Mouse (Mus musculus) gastrocnemius, adult 2 months (tissue): ENCODE measurements around the gene Unc13a. TPM values are rescaled to one million over a fixed set of nuclear protein-coding genes. Genes with fewer than 3 reads are reported as not detected.

Source experiments
- DNase-seq: peaks from one replicate; pipeline ENCODE4 v3.0.0; 2022
- H3K27ac ChIP-seq: fragments of 200-600 bp; 2 replicates; pipeline ENCODE4 v1.8.1; 2022; ENCODE audit warnings: mild to moderate bottlenecking
- H3K4me3 ChIP-seq: fragments of 200-600 bp; 2 replicates; pipeline ENCODE4 v1.8.1; 2022; ENCODE audit warnings: mild to moderate bottlenecking, moderate library complexity
- CTCF ChIP-seq: fragments of 200-600 bp; IDR thresholded peaks from 2 replicates; pipeline ENCODE4 v1.8.1; 2022; ENCODE audit warnings: antibody characterized with exemption, mild to moderate bottlenecking, moderate library complexity
- intact Hi-C: fragments of 180-260 bp; cut with DNase I; formaldehyde crosslinking; loops from one replicate; pipeline ENCODE4 v1.15.1; 2025
- total RNA-seq, 2 experiments: library from RNA; stranded (reverse); gene quantifications; 2 replicates each; pipeline ENCODE4 v1.2.3; 2021

The Unc13a gene
- total RNA-seq, 2 experiments from 2014 or later: not detected

DNA sequence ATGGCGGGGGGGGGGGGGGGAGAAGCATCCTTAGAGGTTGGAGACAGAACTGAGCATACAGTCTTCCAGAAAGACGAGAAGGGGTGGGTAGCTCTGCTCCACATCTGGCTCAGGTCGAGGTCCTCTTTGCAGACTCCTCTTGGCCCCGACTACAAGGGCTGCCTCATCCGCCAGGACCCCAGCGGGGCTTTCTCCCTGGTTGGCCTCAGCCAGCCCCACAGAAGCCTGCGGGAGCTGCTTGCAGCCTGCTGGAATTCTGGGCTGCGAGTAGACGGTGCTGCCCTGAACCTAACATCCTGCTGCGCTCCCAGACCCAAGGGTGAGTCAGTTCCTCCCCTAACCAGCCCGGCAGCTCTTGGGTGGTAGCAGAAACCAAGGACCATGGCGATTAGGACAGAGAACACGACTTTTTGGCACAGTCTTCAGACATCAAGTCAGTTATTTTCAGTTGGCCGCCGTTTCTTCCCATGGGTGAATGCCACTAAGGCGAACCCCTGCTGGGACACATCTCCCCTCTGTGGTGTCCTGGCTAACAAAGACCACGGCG is 9.9 kb upstream of the Unc13a start:
- H3K4me3 ChIP-seq: no peak overlapping the region
- TF ChIP-seq CTCF: no peak
- intact Hi-C loops: no loop called here
- H3K27ac ChIP-seq: no peak overlapping the region
- DNase-seq: no peak

- no peak overlapping the region for H3K4me3 ChIP-seq
- DNase-seq: no peak
- H3K27ac ChIP-seq: no peak overlapping the region
- intact Hi-C loops: no loop called here
- no peak for TF ChIP-seq CTCF
Observed at GRCm38 (mm10) chr8:71680471-71680870, 8.9 kb upstream of the Unc13a start.

DNA sequence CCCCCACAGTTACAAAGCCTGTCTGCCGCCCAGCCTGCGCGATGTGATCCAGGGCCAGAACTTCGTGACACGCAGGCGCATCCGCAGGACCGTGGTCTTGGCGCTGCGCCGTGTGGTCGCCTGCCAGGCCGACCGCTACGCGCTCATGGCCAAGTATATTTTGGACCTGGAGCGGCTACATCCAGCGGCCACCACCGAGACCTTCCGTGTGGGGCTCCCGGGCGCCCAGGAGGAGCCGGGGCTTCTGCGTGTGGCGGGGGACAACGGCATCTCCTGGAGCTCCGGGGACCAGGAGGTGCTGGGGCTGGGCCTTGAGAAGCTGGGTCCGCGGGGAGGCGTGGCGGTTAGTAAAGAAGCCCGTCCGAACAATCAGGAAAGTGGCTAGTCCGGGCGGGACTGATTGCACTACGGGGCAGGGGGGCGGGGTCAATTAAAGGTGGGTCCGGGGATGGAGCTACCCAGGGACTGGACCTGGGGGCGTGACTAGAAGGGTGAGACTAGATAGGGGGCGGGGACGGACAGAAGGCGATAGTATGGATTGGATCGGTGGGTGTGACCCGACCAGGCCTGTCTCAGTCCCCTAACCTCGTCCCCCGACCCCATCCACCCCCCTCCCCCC is 8.1 kb upstream of the Unc13a start:
- peak overlapping the region; percentile 56 for H3K4me3 ChIP-seq
- no peak for TF ChIP-seq CTCF
- no peak overlapping the region for H3K27ac ChIP-seq
- intact Hi-C loops: no loop called here
- DNase-seq: peak; percentile 57

- H3K4me3 ChIP-seq: peak overlapping the region; percentile 56
- intact Hi-C loops: no loop called here
- no peak for TF ChIP-seq CTCF
- no peak overlapping the region for H3K27ac ChIP-seq
- no peak for DNase-seq
Observed at GRCm38 (mm10) chr8:71679116-71679515, 7.6 kb upstream of the Unc13a start.

GRCm38 (mm10) chr8:71678216-71678615 is 6.7 kb upstream of the Unc13a start:
- intact Hi-C loops: no loop called here
- no peak for TF ChIP-seq CTCF
- no peak overlapping the region; the same call in 1 of the 2 replicates for H3K4me3 ChIP-seq
- DNase-seq: no peak
- no peak overlapping the region; the same call in 1 of the 2 replicates for H3K27ac ChIP-seq

DNA sequence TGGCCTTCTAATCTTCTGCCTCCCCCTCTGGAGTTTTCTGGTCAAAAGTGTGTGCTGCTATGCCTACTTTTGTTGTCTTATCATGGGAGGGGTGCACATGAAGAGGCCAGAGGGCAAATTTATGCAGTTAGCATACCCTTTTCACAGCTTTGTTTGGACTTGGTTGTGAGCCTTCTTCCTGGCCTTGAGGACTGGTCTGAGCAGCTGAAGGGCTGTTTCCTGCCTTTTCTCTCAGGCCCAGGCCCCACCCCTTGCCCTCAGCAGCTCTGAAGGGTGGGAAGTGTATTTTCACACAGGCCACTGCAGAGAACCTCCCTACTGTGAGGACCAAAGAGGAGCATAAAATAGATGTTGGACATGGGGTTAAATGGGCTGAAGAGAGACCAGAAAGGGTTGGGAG is 6.0 kb upstream of the Unc13a start:
- intact Hi-C loops: no loop called here
- H3K27ac ChIP-seq: peak overlapping the region; percentile 86
- TF ChIP-seq CTCF: no peak
- no peak for DNase-seq
- H3K4me3 ChIP-seq: peak overlapping the region; percentile 86

DNA sequence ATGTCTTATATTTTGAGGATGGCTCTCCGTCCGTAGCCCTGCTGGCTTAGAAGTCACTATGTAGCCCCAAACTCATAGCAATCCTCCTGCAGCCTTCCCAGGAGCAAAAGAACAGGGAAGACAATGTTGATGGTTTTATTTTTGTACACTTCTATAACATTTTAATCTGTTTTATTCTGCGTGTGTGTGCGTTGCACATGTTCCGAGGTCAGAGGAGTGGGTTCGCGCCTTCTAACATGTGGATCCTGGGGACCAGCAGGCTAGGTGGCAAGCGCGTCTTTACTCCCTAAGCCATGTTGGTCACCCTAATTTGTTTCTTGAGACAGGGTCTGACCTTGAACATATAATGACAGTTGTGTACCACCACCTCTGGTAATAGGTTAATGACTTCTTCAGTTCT is 5.2 kb upstream of the Unc13a start:
- intact Hi-C loops: no loop called here
- Histone ChIP-seq H3K27ac (peak overlapping the region; percentile 86), H3K4me3 (peak overlapping the region; percentile 86)
- TF ChIP-seq CTCF: no peak
- DNase-seq: no peak

DNA sequence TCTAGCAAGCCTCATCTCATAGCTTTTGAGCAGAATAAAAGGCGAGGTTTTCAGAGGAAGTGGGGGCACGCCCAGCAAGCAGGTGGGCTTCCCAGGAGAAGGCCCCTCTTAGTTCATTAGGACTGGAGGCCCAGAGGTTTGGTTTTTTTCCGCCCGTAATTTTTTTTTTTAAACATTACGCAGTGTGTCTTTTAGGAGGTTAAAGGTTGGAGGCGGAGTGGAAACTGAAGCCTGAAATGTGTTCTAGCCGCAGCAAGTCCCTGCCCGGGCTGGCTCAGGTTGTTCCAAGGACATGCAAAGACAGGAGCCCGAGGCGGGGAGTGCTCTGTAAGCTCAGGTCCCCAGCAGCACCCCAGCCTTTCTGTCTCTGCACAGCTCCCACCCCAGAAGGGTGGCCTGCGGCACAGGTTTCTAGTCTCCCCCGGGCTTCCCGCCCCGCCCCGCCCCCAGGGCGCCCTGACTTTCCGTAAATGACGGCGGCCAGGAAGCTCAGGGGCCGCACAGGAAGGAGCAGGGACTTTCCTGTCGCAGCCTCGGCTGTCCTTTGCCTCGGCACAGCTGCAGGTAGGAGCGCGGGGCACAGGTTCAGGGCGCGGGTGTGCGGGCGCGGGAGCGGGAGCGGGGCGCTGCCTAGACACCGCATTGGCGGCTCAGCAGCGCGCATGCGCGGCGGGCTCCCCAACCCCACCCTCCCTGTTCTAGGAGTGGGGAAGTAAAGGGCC is 4.6 kb upstream of the Unc13a start, which contains the start of gene Jak3:
TSS of gene Jak3 (plus strand) at position 277 of the 722 bp plus-strand sequence.
- no peak for TF ChIP-seq CTCF
- peak; percentile 67 for DNase-seq
- peak within 1 kb of the TSS; percentile 86 for H3K27ac ChIP-seq
- intact Hi-C loops: no loop called here
- H3K4me3 ChIP-seq: peak within 1 kb of the TSS; percentile 86

DNA sequence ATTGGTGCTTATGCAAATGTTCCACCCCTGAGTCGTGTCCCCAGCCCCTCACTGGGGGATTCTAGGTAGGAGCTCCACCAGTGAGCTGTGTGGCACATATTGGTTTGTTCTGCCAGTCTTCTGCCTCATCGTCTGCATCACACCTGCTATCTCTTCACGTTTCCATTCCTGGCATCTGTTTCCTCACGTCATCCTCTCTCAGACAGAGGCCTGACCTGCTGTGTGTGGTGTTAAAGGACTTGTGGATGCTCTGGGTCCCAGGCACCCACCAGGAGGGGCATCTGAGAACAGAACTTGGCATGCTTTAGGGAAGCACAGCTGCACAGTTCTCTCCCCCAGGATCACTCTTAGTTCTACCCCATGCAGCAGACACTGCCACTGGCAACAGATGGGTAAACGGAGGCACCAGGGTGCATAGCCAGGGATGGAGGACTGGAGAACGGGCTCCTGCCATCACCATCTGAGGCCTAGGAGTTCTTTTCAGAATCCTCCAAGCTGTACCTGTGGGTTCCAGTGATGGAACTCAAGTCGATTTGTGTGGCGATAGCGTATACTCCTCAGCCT is 4.0 kb upstream of the Unc13a start:
- Histone ChIP-seq H3K4me3 (peak overlapping the region; percentile 86), H3K27ac (peak overlapping the region; percentile 86)
- TF ChIP-seq CTCF: no peak
- intact Hi-C loops: no loop called here
- DNase-seq: no peak

DNA sequence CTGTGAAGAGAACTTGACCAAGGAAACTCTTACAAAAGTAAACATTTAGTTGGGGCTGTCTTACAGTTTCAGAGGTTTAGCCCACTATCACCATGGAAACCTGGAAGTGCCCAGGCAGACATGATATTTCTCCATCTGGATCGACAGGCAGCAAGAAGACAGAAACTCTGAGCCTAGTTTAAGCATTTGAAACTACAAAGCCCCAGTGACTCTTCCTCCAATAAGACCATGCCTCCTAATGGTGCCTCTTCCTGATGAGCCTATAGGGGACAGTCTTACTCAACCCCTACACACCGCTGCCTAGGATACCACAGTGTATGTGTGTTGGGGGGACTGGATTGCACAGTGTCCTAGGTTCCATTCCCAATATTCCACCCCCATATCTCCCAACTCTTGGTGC is 2.5 kb upstream of the Unc13a start:
- intact Hi-C loops: no loop called here
- TF ChIP-seq CTCF: no peak
- no peak overlapping the region for H3K4me3 ChIP-seq
- H3K27ac ChIP-seq: no peak overlapping the region
- DNase-seq: no peak

DNA sequence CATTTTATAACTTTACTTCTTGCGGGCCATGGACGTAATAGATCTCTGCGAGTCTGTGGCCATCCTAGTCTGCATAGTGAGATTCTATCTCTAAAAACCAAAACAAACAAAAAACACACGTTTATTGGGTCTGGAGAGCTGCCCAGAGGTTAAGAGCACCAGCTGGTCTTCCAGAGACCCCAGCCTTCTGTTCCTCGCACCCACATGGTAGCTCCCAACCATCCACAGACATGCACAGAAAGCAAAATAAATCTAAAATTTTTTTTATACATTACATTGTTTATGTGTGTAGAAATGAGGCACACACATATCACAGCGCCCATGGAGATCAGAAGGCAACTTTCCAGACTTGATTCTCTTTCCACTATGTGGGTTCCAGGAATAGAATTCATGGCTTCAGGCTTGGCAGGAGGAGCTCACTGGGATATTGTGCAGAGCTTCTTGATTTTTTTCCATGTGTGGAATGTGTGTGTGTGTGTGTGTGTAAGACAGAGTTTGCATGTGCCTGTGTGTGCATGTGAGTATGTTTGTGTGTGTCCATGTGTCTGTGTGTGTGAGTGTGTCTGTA is 695 bp upstream of the Unc13a start:
- intact Hi-C loops: no loop called here
- no peak for TF ChIP-seq CTCF
- Histone ChIP-seq H3K4me3 (peak overlapping the region; percentile 69), H3K27ac (peak overlapping the region; percentile 69)
- no peak for DNase-seq

- TF ChIP-seq CTCF: no peak
- intact Hi-C loops: no loop called here
- Histone ChIP-seq H3K27ac (no peak overlapping the region), H3K4me3 (peak overlapping the region; percentile 69)
- no peak for DNase-seq
Observed at GRCm38 (mm10) chr8:71670621-71671548, 672 bp downstream of the Unc13a start.
